In genomic region chr10:117692173-117692572, GRCm38 (mm10) we compare ENCODE assay signal across 25 mouse cellular contexts. TPM values are rescaled to one million over a fixed set of nuclear protein-coding genes. Genes with fewer than 3 reads are reported as not detected.
DNase-seq lines count a peak whose midpoint lies in the region; ATAC-seq and TF ChIP-seq lines count a peak whose summit lies in the region.
"Had no signal": no experiment of that assay in that cellular context is flagged by ENCODE, and none has a peak within 500 bp of the region (broad histone marks: within the 10 kb centered on the region; RNA-seq: fewer than 3 reads in every experiment).

No protein-coding gene starts in this region.

- no peak for ATAC-seq in intestine, postnatal 0 days
- no peak for ATAC-seq in intestine, embryonic 16.5 days
- ATAC-seq in lung, embryonic 14.5 days (ENCODE audit: insufficient read depth) = no peak
- ATAC-seq: activated CD4-positive, CD25-positive, alpha-beta regulatory T cell, adult 4 months; forebrain, embryonic 14.5 days; inflammation-experienced regulatory T-cells, adult 6 months had no signal

- TF ChIP-seq CTCF in intestine, postnatal 0 days (IDR thresholded peaks at IDR 0.05; ENCODE audit: low read depth) = peak; percentile 30
- peak; percentile 28 for TF ChIP-seq CTCF in lung, embryonic 14.5 days (IDR thresholded peaks at IDR 0.05; ENCODE audit: low read depth)

- in situ Hi-C loops in ES-E14 (cut with MboI; ENCODE audit: low sequenced_read_pairs in 2 of 2, unreplicated experiment in 2 of 2) = no loop called here

- no peak overlapping the region for H3K27ac ChIP-seq in intestine, postnatal 0 days (ENCODE audit: low read depth, low read length)
- no peak overlapping the region for H3K27ac ChIP-seq in intestine, embryonic 16.5 days (ENCODE audit: low read length)
- H3K27ac ChIP-seq in lung, embryonic 14.5 days (ENCODE audit: low read depth) = no peak overlapping the region
- H3K27ac ChIP-seq in ES-E14 (ENCODE audit: insufficient read depth, low read depth, low read length, poor library complexity, severe bottlenecking) = peak overlapping the region; percentile 26; the same call in 1 of the 2 replicates
- H3K27ac ChIP-seq: embryonic facial prominence, embryonic 12.5 days; hindbrain, embryonic 12.5 days; neural tube, embryonic 12.5 days had no signal

- peaks cover 74% of the 10 kb centered on the region for H3K36me3 ChIP-seq in intestine, postnatal 0 days (ENCODE audit: control insufficient read depth, insufficient read depth)
- H3K36me3 ChIP-seq in intestine, embryonic 16.5 days (ENCODE audit: control insufficient read depth, insufficient read depth, low read length) = peaks cover 23% of the 10 kb centered on the region
- peaks cover 92% of the 10 kb centered on the region for H3K36me3 ChIP-seq in lung, embryonic 14.5 days (ENCODE audit: insufficient read depth)
- H3K36me3 ChIP-seq in ES-E14 (ENCODE audit: control insufficient read depth, insufficient read depth, low read length, poor library complexity, severe bottlenecking) = peaks cover 38% of the 10 kb centered on the region

- DNase-seq in lung, embryonic 14.5 days = no peak
- no peak for DNase-seq in lung, postnatal 14 days
- no peak for DNase-seq in ES-E14 (ENCODE audit: low read depth, low spot score)
- no peak for DNase-seq in cerebellum, postnatal 14 days
- DNase-seq in urinary bladder, adult 2 months (ENCODE audit: low spot score) = no peak
- DNase-seq: adrenal gland, adult 8-10 months; B cell, adult 2 months; cerebellum, adult 18-20 months; cerebellum, postnatal 25 days; gastrocnemius, postnatal 25 days; heart, adult 18-20 months; kidney, adult 8-10 months; kidney, postnatal 25 days; lung, postnatal 36 days; midbrain, embryonic 14.5 days; right cerebral cortex, postnatal 14 days had no signal

- H3K4me2 ChIP-seq in intestine, postnatal 0 days (replicated peaks; ENCODE audit: low read depth) = no peak overlapping the region
- H3K4me2 ChIP-seq in intestine, embryonic 16.5 days (ENCODE audit: low read depth, low read length) = no peak overlapping the region
- no peak overlapping the region for H3K4me2 ChIP-seq in lung, embryonic 14.5 days
- H3K4me2 ChIP-seq: embryonic facial prominence, embryonic 12.5 days; hindbrain, embryonic 12.5 days; neural tube, embryonic 12.5 days had no signal

- no peak overlapping the region for H3K4me3 ChIP-seq in intestine, postnatal 0 days (ENCODE audit: low read depth, low read length)
- no peak overlapping the region for H3K4me3 ChIP-seq in intestine, embryonic 16.5 days (ENCODE audit: low read length)
- H3K4me3 ChIP-seq in lung, embryonic 14.5 days (ENCODE audit: low read depth, low read length) = no peak overlapping the region
- H3K4me3 ChIP-seq in ES-E14 (ENCODE audit: insufficient read depth in 1 of 2, low read depth in 1 of 2, low read length in 2 of 2, poor library complexity in 1 of 2, severe bottlenecking in 1 of 2) = no peak overlapping the region
- H3K4me3 ChIP-seq: embryonic facial prominence, embryonic 12.5 days; hindbrain, embryonic 12.5 days; megakaryocyte, embryonic 14.5 days; neural tube, embryonic 12.5 days had no signal

- no peaks in the 10 kb centered on the region for H3K9me3 ChIP-seq in intestine, postnatal 0 days (ENCODE audit: control insufficient read depth)
- no peaks in the 10 kb centered on the region for H3K9me3 ChIP-seq in intestine, embryonic 16.5 days (ENCODE audit: control insufficient read depth, low read length)
- no peaks in the 10 kb centered on the region for H3K9me3 ChIP-seq in lung, embryonic 14.5 days (ENCODE audit: low read depth, low read length)
- no peaks in the 10 kb centered on the region for H3K9me3 ChIP-seq in ES-E14 (ENCODE audit: control insufficient read depth, insufficient read depth, low read depth, low read length)
- H3K9me3 ChIP-seq: embryonic facial prominence, embryonic 12.5 days; hindbrain, embryonic 12.5 days; megakaryocyte, embryonic 14.5 days; neural tube, embryonic 12.5 days had no signal

- H3K27me3 ChIP-seq in intestine, postnatal 0 days (replicated peaks; ENCODE audit: control insufficient read depth, insufficient read depth, low read length) = no peaks in the 10 kb centered on the region
- H3K27me3 ChIP-seq in intestine, embryonic 16.5 days (replicated peaks; ENCODE audit: control insufficient read depth, insufficient read depth, low read length) = no peaks in the 10 kb centered on the region
- no peaks in the 10 kb centered on the region for H3K27me3 ChIP-seq in lung, embryonic 14.5 days (ENCODE audit: insufficient read depth, low read length)
- H3K27me3 ChIP-seq: embryonic facial prominence, embryonic 12.5 days; hindbrain, embryonic 12.5 days; megakaryocyte, embryonic 14.5 days; neural tube, embryonic 12.5 days had no signal

- H3K4me1 ChIP-seq in intestine, postnatal 0 days (replicated peaks; ENCODE audit: control insufficient read depth, insufficient read depth, low read length) = no peaks in the 10 kb centered on the region
- no peaks in the 10 kb centered on the region for H3K4me1 ChIP-seq in intestine, embryonic 16.5 days (ENCODE audit: control insufficient read depth, insufficient read depth, low read length)
- no peaks in the 10 kb centered on the region for H3K4me1 ChIP-seq in lung, embryonic 14.5 days (ENCODE audit: insufficient read depth)
- H3K4me1 ChIP-seq in ES-E14 (ENCODE audit: control insufficient read depth in 2 of 2, insufficient read depth in 2 of 2, low read length in 2 of 2, poor library complexity in 1 of 2) = no peaks in the 10 kb centered on the region
- H3K4me1 ChIP-seq: embryonic facial prominence, embryonic 12.5 days; hindbrain, embryonic 12.5 days; neural tube, embryonic 12.5 days had no signal

- no peak overlapping the region for H3K9ac ChIP-seq in intestine, postnatal 0 days (ENCODE audit: low read depth, low read length)
- no peak overlapping the region for H3K9ac ChIP-seq in intestine, embryonic 16.5 days (ENCODE audit: low read depth, low read length)
- H3K9ac ChIP-seq in lung, embryonic 14.5 days = no peak overlapping the region
- H3K9ac ChIP-seq in ES-E14 (ENCODE audit: insufficient read depth, low read depth, low read length, poor library complexity, severe bottlenecking) = no peak overlapping the region
- H3K9ac ChIP-seq: embryonic facial prominence, embryonic 12.5 days; hindbrain, embryonic 12.5 days; neural tube, embryonic 12.5 days had no signal

TF ChIP-seq in ES-E14, 5 proteins besides CTCF, POLR2A, EP300 and RAD21:
- TF ChIP-seq CHD2 (IDR thresholded peaks at IDR 0.05; ENCODE audit: low read depth, low read length) = no peak
- TF ChIP-seq ZC3H11A (IDR thresholded peaks at IDR 0.05; ENCODE audit: borderline replicate concordance, low read depth, low read length) = no peak
- TF ChIP-seq HCFC1 (IDR thresholded peaks at IDR 0.05; ENCODE audit: borderline replicate concordance, insufficient read depth, low read length) = no peak
- no peak for TF ChIP-seq MAFK (IDR thresholded peaks at IDR 0.05; ENCODE audit: insufficient read depth, low read depth, low read length)
- no peak for TF ChIP-seq ZNF384 (IDR thresholded peaks at IDR 0.05; ENCODE audit: low read depth, low read length)

RNA-seq across cellular contexts. Expression of gene Mdm2, which starts 18.4 kb away (rescaled TPM):
- polyA plus RNA-seq in intestine, postnatal 0 days (2015; fragmentation: Nextera tagmentation; extraction: Ambion mirVana) = 16.5 and 19.8 TPM in 2 replicates
- polyA plus RNA-seq in intestine, embryonic 16.5 days (2015; fragmentation: Nextera tagmentation; extraction: Ambion mirVana) = 30.8 and 32.4 TPM in 2 replicates
- polyA plus RNA-seq in lung, embryonic 14.5 days (2014; fragmentation: Nextera tagmentation; extraction: Ambion mirVana) = 49.1 and 50.5 TPM in 2 replicates
- 145 and 178 TPM in 2 replicates for total RNA-seq in ES-E14 (2012; rRNA removed)
- polyA plus RNA-seq in urinary bladder, adult 2 months (2012; rRNA removed) = 65.3 and 70.2 TPM in 2 replicates

RNA-seq across cellular contexts. Expression of gene Slc35e3, which starts 54.0 kb away (rescaled TPM):
- 13.5 TPM in 2 replicates for polyA plus RNA-seq in intestine, postnatal 0 days (2015; fragmentation: Nextera tagmentation; extraction: Ambion mirVana)
- 8.5 and 10.1 TPM in 2 replicates for polyA plus RNA-seq in intestine, embryonic 16.5 days (2015; fragmentation: Nextera tagmentation; extraction: Ambion mirVana)
- 16.4 and 16.7 TPM in 2 replicates for polyA plus RNA-seq in lung, embryonic 14.5 days (2014; fragmentation: Nextera tagmentation; extraction: Ambion mirVana)
- total RNA-seq in ES-E14 (2012; rRNA removed) = 16.3 and 22.8 TPM in 2 replicates
- polyA plus RNA-seq in urinary bladder, adult 2 months (2012; rRNA removed) = 12.1 and 12.4 TPM in 2 replicates
